Mouse (Mus musculus): ENCODE results near the gene Tbc1d22a.
"Not testable (repeated sequence)": the region's sequence is repeated elsewhere in the genome, so short reads cannot be mapped to it uniquely, and the experiment has no call there.

Gene Tbc1d22a

DNA sequence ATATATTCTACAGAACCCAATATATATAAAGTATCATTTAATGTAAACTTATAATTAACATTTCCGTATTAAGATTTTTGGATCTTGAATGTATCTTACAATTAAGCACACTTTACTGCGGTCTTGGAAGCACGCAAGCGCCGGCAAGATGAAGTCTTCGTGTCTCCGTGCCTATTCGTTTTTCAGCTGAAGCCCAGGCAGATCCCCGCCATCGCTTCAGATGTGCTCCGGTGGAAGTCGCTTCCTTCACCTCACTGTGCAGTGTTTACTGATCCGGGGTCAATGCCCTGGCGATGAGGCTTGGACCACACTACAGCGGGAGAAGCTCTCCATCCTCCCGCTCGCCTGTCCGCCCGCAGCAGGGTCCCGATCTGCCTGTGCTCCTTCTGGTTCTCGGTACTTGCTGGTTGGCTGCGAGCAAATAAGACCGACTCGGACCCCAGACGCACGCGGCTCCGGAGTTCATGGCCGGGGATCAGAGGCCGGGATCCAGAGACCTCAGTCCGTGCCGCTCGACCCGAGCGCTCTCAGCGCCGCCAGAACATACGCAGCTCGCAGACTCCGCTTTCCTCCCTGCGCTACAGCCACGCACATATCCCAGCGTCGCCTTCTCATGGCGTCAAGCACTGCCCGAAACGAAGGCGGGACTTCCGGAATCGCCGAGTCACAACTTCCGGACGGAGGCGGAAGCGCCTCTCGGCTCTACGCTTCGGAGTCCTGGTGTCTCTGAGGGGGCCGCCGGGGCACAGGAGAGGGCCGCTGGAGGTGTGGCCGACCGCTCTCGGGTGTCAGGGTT, at the start of gene Tbc1d22a:
TSS of gene Tbc1d22a (plus strand) at position 707 of the 796 bp plus-strand sequence.
- peak; percentile 87 for DNase-seq

DNA sequence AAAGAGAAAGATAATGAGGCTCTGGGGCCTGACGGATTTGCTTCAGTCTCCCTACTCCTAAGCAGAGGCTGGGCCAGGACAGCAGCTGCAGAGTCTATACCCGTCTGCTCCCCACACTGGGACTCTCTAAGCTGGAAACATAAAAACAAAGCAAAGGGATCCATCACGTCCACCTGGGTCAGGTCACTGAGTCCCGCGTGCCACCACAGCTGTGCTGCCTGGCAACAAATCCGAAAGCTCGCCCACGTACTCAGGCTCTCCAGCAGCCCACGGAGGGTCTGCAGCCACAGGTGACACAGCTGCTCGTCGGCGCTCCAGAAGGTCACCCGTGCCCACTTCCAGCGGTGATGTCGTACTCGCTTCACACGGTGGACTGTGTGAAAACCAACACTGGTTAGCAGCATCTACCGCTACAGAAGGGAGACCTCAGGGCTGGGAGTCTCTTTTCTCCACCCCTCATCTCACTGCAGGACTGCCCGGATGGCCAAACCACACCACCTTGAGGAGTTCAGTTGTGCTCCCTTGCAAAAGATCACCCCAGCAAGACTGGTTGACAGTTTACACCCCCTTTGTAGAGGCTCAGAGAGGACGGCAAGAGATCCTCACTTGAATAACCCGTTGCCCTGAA, 49.4 kb upstream of the Tbc1d22a start:
- no peak for DNase-seq

GRCm38 (mm10) chr15:86165811-86166590, 48.3 kb upstream of the Tbc1d22a start:
- DNase-seq, result no peak

DNA sequence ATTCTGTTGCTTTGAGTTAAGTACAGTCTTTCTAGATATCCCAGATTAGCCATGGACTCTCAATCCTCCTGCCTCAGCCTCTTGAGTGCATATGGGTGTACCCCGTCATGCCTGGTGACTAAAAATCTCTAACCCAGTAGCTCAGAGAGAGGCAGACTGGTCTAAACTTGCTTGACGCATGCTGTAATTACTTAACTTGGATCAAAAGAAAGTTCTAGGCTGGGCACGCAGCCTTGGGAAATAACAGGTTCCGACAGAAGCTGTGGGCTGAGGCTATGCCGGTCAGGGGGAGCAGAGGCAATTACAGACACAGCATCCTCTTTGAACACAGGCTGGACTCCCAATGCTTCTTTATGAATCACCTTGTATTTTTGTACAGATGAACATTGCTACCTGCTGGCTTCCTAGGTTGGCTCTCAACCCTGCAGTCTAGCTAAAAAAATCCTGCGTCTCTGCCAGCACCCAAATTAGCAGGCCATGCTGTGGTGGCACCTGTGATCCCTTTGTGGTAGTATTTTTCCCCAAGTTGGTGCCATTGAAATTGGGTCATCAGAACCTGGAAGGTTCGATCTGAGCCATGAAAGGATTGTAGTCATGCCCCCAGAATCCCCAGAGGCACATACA, 47.1 kb upstream of the Tbc1d22a start:
- DNase-seq, result no peak

DNA sequence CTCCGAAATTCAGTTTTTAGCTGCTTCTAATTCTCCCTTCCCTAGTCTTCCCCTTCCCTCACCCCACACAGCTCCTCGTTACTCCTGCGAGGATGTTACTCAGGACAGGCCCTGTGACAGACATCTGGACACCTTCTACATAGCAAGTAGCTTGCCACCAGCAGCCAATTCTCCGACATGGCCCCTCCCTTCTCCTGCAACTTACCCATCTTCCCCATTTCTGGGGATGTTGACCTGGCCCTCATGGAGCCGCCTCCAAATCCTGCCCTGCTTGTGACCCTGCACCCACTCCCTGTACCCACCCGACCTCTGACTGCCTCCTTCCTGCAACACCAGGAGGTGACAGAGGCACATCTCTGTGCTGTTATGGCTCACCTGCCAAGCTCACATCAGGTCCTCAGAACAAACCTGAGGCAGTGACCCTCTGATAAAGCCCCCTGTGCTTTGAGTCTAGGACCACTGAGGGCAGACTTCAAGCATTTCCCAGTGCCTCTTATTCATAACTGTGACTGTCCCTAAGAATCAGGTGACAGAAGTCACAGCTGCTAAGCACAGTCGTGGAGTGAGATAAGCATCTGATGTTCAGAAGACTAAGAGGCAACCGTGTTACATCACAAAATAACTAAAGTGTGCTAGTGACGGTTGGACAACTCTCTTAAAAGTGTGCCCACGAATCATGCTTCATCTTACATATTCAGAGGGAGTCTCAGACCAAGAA, 46.3 kb upstream of the Tbc1d22a start:
- DNase-seq, result no peak

- peak; percentile 43 for DNase-seq
Measured at GRCm38 (mm10) chr15:86168505-86168867, 45.8 kb upstream of the Tbc1d22a start.

DNA sequence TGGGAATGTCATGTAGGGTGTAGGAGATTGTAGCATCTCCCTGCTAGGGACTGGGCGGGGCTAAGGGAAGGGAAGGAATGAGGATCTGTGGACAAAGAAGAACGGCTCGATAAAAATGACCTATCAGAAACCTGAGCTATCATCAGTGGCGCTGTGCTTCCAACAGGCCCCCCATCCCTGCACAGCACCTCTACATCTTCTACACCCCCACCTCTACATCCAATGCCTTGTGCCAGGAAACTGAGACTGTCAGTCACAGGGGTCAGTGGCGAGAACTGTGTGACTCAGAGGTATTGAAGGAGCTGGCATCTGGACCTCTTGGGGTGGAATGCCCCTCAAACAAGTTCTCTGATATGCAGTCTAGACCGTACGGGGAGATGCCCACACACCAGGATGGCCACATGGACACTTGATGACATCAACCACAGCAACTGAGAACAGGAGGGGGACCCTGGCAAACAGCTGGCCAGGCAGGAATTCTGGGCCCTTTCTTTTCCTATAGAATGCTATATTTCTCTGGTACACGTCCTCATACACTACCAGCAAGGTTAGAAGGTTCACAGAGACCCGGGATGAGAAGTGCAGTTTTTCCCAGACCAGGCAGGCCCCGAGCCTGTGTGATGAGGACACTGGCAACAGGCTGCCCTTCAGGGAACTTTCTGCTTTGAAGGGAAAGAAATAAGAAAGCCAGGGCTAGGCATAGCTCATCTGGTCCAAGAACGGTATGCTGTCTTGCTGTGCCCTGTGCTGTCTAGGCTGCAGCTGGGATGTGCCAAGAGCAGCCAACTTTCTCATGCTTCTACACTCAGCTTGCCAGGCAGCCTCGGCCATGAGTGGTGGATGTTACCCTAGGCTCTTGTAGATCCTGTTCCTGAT, 45.1 kb upstream of the Tbc1d22a start:
- no peak for DNase-seq

DNA sequence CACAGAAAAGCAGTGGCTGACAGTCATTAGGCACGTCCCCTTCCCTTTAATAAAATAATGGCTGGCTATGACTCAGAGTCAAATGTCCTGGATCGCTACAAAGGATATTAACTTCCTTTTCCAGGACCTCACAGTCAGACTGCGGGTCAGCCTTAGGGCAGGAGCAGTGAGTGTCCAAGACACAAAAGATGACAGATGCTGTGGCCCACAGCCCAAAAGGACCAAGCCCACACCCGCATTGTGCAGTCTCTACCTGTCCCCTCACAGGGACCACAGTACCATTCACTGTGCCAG, 44.5 kb upstream of the Tbc1d22a start:
- DNase-seq, result peak; percentile 40

- no peak for DNase-seq
Measured at GRCm38 (mm10) chr15:86171316-86171715, 42.9 kb upstream of the Tbc1d22a start.

DNA sequence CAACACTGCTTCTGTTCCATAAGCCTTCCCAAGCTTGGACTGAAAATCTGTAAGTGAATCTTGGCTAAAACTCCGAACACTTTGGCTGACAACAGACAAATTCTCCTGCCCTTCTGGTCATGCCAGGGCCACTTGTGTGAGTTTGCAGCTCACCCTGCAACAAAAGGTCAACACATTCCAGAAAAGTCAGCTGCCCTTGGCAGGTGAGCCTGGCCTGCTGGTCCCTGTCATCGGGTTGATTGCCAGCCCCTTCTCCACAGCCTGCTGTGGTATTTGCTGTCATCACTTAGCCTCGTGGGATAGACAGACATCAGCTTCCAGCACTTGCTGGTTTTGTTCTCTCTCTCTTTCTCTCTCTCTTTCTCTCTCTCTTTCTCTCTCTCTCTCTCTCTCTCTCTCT, 42.1 kb upstream of the Tbc1d22a start:
- DNase-seq, result no peak

GRCm38 (mm10) chr15:86172526-86172925, 41.7 kb upstream of the Tbc1d22a start:
- no peak for DNase-seq

GRCm38 (mm10) chr15:86173136-86173985, 40.9 kb upstream of the Tbc1d22a start:
- peak; percentile 42 for DNase-seq

DNA sequence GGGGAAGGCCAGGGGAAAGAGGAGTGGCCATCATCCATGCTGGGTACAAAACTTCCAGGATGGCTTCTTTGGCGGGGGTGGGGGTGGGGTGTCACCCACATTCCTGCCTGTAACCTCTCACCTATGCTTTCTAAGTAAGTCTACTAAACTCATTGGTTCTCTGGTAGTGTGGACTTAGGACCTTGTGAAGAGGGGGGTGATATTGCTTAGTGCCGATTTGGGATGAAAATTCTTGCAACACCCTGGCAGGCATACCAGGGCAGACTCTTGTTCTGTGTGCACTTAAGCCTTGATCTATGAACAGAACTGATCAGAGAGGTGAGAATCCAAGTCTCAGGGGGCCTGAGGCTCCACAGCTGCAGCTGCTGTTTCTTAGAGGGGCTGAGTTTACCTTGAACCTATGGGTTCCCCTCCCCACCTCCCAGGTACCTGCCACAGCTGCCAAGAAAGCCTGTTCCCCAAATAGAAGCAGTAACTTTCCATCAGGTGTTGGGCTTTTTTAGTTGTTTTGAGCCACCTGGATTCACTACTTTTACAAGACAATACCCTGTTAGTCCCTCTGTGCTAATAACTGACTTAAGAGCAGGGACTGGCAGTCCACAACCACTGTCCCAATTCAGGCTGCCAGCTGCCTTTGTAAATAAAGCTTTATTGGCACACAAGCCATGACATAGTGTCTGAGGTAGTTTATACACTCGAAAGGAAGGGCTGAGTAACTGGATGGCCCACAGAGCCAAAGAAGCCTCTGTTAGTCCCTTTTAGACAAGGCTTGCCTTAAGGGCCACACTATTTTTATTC, 38.8 kb upstream of the Tbc1d22a start:
- DNase-seq, result no peak

- no peak for DNase-seq
Measured at GRCm38 (mm10) chr15:86176166-86176565, 38.1 kb upstream of the Tbc1d22a start.

DNA sequence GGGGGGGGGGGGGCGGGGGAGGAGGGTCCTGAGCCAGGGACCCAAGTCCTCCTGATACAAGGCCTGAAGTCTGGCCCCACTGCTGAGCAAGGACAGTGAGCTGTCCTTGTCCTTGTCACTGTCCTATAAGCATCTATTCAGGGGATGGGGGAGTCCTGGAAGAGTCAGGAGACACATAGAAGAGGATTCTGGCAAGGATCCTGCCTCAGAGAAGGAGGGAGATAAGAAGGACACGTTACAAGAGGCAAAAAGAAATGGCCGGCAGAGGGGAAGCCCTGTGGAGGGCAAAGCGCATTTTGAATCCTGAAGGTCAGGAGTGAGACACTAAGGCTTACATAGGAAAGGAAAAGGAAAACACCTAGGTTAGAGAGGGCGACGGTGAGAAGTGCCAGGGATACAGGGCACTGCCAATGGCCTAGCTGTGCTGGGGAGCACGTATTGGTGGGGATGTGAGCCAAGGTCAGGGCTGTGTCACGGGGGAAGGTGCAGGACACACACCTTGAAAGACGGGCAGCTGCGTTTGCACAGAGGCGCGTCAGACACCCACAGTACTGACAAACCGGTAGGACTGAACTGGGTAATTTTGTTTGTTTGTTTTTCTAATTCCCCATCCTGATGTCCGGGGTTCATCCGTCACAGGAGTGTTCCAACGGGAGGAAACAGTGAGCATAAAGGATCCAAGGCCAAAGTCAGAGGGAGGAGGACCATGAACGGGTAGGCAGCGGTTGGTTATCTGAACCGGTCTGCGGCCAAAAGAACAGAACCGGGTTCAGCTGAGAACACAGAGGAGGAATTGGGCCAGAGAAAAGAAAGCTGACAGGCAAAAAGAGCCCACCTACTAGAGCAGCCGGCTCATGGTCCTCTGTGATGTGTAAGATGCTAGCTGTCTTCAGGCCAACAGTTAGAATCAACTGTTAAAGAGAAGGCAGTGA, 37.2 kb upstream of the Tbc1d22a start:
- DNase-seq, result no peak

- DNase-seq, result not testable (repeated sequence)
Measured at GRCm38 (mm10) chr15:86177703-86178251, 36.5 kb upstream of the Tbc1d22a start.

DNA sequence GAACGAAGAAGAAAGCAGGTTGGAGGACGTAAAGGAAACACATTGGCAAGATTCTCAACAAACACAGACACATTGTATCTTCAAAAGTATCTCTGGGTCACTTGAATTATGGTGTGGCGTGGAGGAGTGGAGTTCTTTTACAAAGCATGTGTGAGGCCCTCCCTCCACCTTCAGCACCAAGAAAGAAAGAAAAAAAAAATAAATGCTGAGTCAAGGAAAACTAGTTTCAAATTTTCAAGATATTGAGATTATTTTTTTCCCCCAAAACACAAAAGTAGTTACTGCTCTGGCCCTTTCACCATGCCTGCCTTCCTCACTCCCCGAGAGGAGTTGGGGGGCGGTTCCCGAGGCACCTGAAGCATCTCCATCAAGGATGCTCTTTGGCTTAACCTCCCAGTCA, 35.7 kb upstream of the Tbc1d22a start:
- DNase-seq, result no peak

GRCm38 (mm10) chr15:86180427-86180826, 33.8 kb upstream of the Tbc1d22a start:
- no peak for DNase-seq

Data from kidney, adult 11 months (tissue).